Mouse (Mus musculus) E14TG2a.4 (cell line): ENCODE data around the gene Gipc2.

Experiments
- H3K27me3 ChIP-seq: 2 replicates; pipeline ENCODE4 v1.6.1; 2014; ENCODE audit warnings: low read length, control low read depth; ENCODE audit not compliant: insufficient read depth
- H3K36me3 ChIP-seq: 2 replicates; pipeline ENCODE4 v1.6.1; 2014; ENCODE audit warnings: low read length, control low read depth; ENCODE audit not compliant: insufficient read depth
- H3K4me1 ChIP-seq: replicated peaks from 2 replicates; pipeline ENCODE4 v1.6.1; 2014; ENCODE audit warnings: low read depth, low read length, control low read depth
- H3K4me3 ChIP-seq: replicated peaks from 2 replicates; pipeline ENCODE4 v1.5.1; 2014; ENCODE audit warnings: mild to moderate bottlenecking, low read length
- H3K9me3 ChIP-seq: 2 replicates; pipeline ENCODE4 v1.6.1; 2014; ENCODE audit warnings: low read length, control low read depth
- CTCF ChIP-seq: conservative IDR thresholded peaks from 2 replicates; pipeline ENCODE4 v1.5.1; 2014; ENCODE audit warnings: low read length
- NANOG ChIP-seq: IDR thresholded peaks from 2 replicates; pipeline ENCODE4 v1.6.1; 2014; ENCODE audit warnings: borderline replicate concordance, low read length, mixed read lengths
- POU5F1 ChIP-seq: IDR thresholded peaks from 2 replicates; pipeline ENCODE4 v1.6.1; 2014; ENCODE audit warnings: low read length, borderline replicate concordance

The Gipc2 gene

DNA sequence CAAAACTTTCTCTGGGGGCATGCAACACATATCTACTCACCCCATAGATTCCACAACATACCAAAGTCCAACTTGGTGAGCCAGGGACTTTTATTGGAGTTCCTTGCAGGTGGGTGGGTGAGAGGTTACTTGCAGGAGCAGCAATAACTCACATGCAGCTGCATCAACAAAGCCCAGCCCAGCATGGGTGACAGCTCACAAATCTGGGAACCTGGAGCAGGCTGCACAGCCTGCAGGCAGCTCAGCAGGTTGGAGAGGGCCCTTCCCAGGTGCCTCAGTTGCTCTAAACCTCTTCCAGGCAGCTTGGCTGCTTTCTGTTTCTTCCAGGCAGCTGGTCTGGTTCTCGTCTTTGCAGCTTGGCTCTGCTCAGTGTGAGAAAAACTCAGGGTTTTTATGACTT lies 13.3 kb upstream of the Gipc2 start:
- Histone ChIP-seq H3K9me3 (peaks cover 9% of the 10 kb centered on the region), H3K4me1 (no peaks in the 10 kb centered on the region), H3K36me3 (no peaks in the 10 kb centered on the region), H3K27me3 (no peaks in the 10 kb centered on the region), H3K4me3 (no peak overlapping the region)
- TF ChIP-seq NANOG (no peak), POU5F1 (no peak), CTCF (no peak)

GRCm38 (mm10) chr3:152178816-152179215 lies 12.8 kb upstream of the Gipc2 start:
- TF ChIP-seq NANOG (no peak), CTCF (no peak), POU5F1 (no peak)
- Histone ChIP-seq H3K36me3 (no peaks in the 10 kb centered on the region), H3K9me3 (peaks cover 9% of the 10 kb centered on the region), H3K27me3 (no peaks in the 10 kb centered on the region; the same call in 1 of the 2 replicates), H3K4me1 (no peaks in the 10 kb centered on the region), H3K4me3 (no peak overlapping the region)

GRCm38 (mm10) chr3:152172322-152172935 lies 6.4 kb upstream of the Gipc2 start:
- TF ChIP-seq POU5F1 (no peak), CTCF (no peak), NANOG (no peak)
- H3K36me3 ChIP-seq = no peaks in the 10 kb centered on the region
- H3K4me3 ChIP-seq = no peak overlapping the region
- peaks cover 15% of the 10 kb centered on the region for H3K27me3 ChIP-seq
- no peaks in the 10 kb centered on the region for H3K9me3 ChIP-seq
- H3K4me1 ChIP-seq = peaks cover 3% of the 10 kb centered on the region; the same call in 1 of the 2 replicates

GRCm38 (mm10) chr3:152171862-152172261 lies 5.8 kb upstream of the Gipc2 start:
- peaks cover 20% of the 10 kb centered on the region for H3K27me3 ChIP-seq
- TF ChIP-seq NANOG (no peak), CTCF (no peak), POU5F1 (no peak)
- no peak overlapping the region for H3K4me3 ChIP-seq
- no peaks in the 10 kb centered on the region for H3K36me3 ChIP-seq
- peaks cover 8% of the 10 kb centered on the region for H3K4me1 ChIP-seq
- no peaks in the 10 kb centered on the region for H3K9me3 ChIP-seq

DNA sequence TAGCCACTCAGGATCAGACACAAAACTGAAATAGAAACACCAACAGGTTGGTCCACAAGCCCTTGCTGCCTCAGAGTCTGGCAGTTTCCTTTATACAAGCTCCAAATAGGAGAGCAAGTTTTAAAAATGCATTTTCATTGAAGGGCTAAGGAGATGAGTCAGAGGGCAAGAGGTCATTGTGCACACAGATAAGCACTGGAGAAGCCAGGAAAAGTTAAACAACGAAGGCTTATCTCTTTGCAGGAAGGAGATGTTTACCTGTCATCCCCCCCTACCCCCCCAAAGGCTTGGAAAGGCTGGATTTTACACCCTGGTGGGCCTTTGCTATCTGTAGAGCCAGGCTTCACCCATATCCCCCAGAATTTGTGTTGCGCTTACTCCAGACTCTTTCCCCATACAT lies 5.2 kb upstream of the Gipc2 start:
- Histone ChIP-seq H3K4me3 (no peak overlapping the region), H3K4me1 (peaks cover 13% of the 10 kb centered on the region), H3K9me3 (no peaks in the 10 kb centered on the region), H3K36me3 (no peaks in the 10 kb centered on the region), H3K27me3 (peaks cover 24% of the 10 kb centered on the region)
- no peak for TF ChIP-seq NANOG

GRCm38 (mm10) chr3:152170407-152170806 lies 4.4 kb upstream of the Gipc2 start:
- TF ChIP-seq CTCF = no peak
- no peak for TF ChIP-seq NANOG
- no peak for TF ChIP-seq POU5F1
- Histone ChIP-seq H3K9me3 (no peaks in the 10 kb centered on the region), H3K4me1 (peaks cover 17% of the 10 kb centered on the region), H3K27me3 (peaks cover 31% of the 10 kb centered on the region), H3K4me3 (no peak overlapping the region), H3K36me3 (no peaks in the 10 kb centered on the region)

DNA sequence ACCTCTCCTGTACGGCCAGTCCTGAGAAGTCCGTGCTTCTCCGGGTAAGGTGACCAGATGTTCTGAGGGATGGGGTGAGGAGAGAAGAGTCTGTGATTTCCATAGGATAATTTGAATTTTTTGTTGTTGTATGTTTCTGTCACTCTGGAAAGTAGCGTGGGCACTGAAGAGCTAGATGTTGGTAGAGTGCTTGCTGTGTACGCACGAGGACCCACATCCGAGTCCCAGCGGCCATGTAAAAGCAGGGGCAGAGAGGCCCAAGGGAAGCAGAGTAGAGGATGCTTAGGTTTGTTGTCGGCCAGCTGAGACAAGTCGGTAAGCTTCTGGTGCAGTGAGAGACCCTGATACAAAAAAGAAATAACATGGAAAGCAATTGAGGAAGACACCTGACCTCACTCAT lies 2.0 kb upstream of the Gipc2 start:
- Histone ChIP-seq H3K9me3 (peaks cover 9% of the 10 kb centered on the region), H3K27me3 (peaks cover 31% of the 10 kb centered on the region), H3K4me3 (no peak overlapping the region), H3K36me3 (no peaks in the 10 kb centered on the region), H3K4me1 (peaks cover 28% of the 10 kb centered on the region)
- TF ChIP-seq POU5F1 (no peak), CTCF (no peak), NANOG (no peak)

DNA sequence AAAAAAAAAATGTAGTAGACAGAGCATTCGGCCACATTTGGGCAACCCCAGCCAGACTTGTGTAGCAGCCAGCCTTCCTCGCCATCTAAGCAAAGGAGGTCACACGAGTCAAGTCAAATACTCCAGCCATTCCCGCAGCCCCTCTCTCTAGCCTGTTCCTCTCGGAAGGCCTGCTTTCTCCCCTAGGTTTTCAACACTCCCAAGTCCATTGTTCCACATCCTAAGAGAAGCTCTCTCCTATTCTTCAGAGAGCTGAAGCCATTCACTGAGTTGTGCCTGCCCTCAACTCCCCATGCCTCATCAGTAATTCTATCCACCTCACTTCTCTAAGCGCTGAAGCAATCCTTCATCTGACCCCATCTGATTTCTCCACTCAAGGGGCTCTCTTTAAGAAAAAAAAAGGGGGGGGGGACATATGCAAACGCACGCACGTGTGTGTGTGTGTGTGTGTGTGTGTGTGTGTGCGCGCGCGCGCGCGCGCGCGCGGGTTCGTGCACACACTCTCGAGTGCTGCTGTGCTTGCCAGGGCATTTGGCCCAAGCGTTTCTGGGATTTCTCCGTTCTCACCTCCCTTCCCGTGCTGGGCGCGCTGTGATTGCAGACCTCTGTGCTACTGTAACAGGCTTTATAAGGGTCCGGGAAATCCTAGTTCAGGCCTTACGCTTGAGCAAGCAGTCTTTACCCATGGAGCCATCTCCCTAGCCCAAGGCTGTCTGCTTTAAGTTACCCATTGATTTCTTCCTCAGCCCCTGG lies 845 bp upstream of the Gipc2 start:
- peaks cover 31% of the 10 kb centered on the region for H3K27me3 ChIP-seq
- H3K9me3 ChIP-seq = peaks cover 21% of the 10 kb centered on the region
- TF ChIP-seq CTCF (no peak), NANOG (no peak), POU5F1 (no peak)
- H3K4me1 ChIP-seq = peaks cover 28% of the 10 kb centered on the region
- H3K4me3 ChIP-seq = peak overlapping the region; percentile 54
- no peaks in the 10 kb centered on the region for H3K36me3 ChIP-seq
